Mouse (Mus musculus): Measurements from ENCODE around the gene Psmb11. TPM values are rescaled to one million over a fixed set of nuclear protein-coding genes. Genes with fewer than 3 reads are reported as not detected.

Gene Psmb11
- polyA plus RNA-seq, 1 experiment = not detected

- TF ChIP-seq GATA1 (IDR thresholded peaks at IDR 0.05; ENCODE audit: low read length) (no peak), TAL1 (IDR thresholded peaks at IDR 0.05; ENCODE audit: low read length) (no peak)
- Histone ChIP-seq H3K4me1 (ENCODE audit: control insufficient read depth) (peaks cover 12% of the 10 kb centered on the region), H3K36me3 (ENCODE audit: control insufficient read depth) (peaks cover 29% of the 10 kb centered on the region), H3K27me3 (ENCODE audit: control insufficient read depth) (no peaks in the 10 kb centered on the region), H3K4me3 (replicated peaks) (no peak overlapping the region), H3K9me3 (ENCODE audit: control insufficient read depth, low read length) (no peaks in the 10 kb centered on the region)
Measured at GRCm38 (mm10) chr14:54632252-54632651, 11.0 kb downstream of the Psmb11 start.

GRCm38 (mm10) chr14:54634182-54634581, 12.9 kb downstream of the Psmb11 start:
- TF ChIP-seq TAL1 (IDR thresholded peaks at IDR 0.05; ENCODE audit: low read length) (no peak), GATA1 (IDR thresholded peaks at IDR 0.05; ENCODE audit: low read length) (no peak)
- H3K9me3 ChIP-seq (ENCODE audit: control insufficient read depth, low read length) = no peaks in the 10 kb centered on the region
- no peak overlapping the region for H3K4me3 ChIP-seq (replicated peaks)
- peaks cover 12% of the 10 kb centered on the region for H3K4me1 ChIP-seq (ENCODE audit: control insufficient read depth)
- H3K36me3 ChIP-seq (ENCODE audit: control insufficient read depth) = peaks cover 32% of the 10 kb centered on the region
- H3K27me3 ChIP-seq (ENCODE audit: control insufficient read depth) = peaks cover 3% of the 10 kb centered on the region

DNA sequence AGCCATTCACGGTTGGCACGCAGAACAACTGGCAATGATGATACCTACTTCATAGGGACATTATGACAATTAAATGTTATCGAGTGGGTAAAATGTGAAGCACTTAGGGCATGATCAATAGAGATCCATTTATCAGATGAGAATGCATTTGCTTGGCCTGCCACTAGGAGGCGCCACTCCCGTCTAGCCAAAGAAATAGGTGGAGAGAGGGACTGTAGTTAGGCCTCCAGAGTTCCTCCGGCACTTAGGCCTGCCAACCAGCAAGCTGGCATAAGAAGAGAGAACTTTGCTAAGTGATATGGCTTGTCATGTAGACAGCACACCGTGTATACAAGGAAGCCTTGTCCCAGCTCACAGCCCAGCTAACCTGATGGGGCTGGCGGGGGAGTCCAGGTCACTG, 15.7 kb downstream of the Psmb11 start:
- Histone ChIP-seq H3K36me3 (ENCODE audit: control insufficient read depth) (peaks cover 29% of the 10 kb centered on the region), H3K9me3 (ENCODE audit: control insufficient read depth, low read length) (no peaks in the 10 kb centered on the region), H3K4me1 (ENCODE audit: control insufficient read depth) (peaks cover 15% of the 10 kb centered on the region), H3K4me3 (replicated peaks) (no peak overlapping the region), H3K27me3 (ENCODE audit: control insufficient read depth) (peaks cover 27% of the 10 kb centered on the region)
- TF ChIP-seq GATA1 (IDR thresholded peaks at IDR 0.05; ENCODE audit: low read length) = peak; percentile 35; the same call in 1 of the 2 replicates
- no peak for TF ChIP-seq TAL1 (IDR thresholded peaks at IDR 0.05; ENCODE audit: low read length)

- H3K4me1 ChIP-seq (ENCODE audit: control insufficient read depth) = peaks cover 15% of the 10 kb centered on the region
- no peak overlapping the region for H3K4me3 ChIP-seq (replicated peaks)
- H3K27me3 ChIP-seq (ENCODE audit: control insufficient read depth) = peaks cover 27% of the 10 kb centered on the region
- H3K36me3 ChIP-seq (ENCODE audit: control insufficient read depth) = peaks cover 32% of the 10 kb centered on the region
- no peaks in the 10 kb centered on the region for H3K9me3 ChIP-seq (ENCODE audit: control insufficient read depth, low read length)
- TF ChIP-seq TAL1 (IDR thresholded peaks at IDR 0.05; ENCODE audit: low read length) = no peak
- no peak for TF ChIP-seq GATA1 (IDR thresholded peaks at IDR 0.05; ENCODE audit: low read length)
Measured at GRCm38 (mm10) chr14:54638210-54638609, 17.0 kb downstream of the Psmb11 start.

- TF ChIP-seq TAL1 (IDR thresholded peaks at IDR 0.05; ENCODE audit: low read length) (no peak), GATA1 (IDR thresholded peaks at IDR 0.05; ENCODE audit: low read length) (no peak)
- H3K9me3 ChIP-seq (ENCODE audit: control insufficient read depth, low read length) = no peaks in the 10 kb centered on the region; the same call in 1 of the 2 replicates
- H3K36me3 ChIP-seq (ENCODE audit: control insufficient read depth) = peaks cover 46% of the 10 kb centered on the region
- peaks cover 27% of the 10 kb centered on the region for H3K27me3 ChIP-seq (ENCODE audit: control insufficient read depth)
- H3K4me3 ChIP-seq (replicated peaks) = no peak overlapping the region
- peaks cover 15% of the 10 kb centered on the region for H3K4me1 ChIP-seq (ENCODE audit: control insufficient read depth)
Measured at GRCm38 (mm10) chr14:54640121-54640520, 18.9 kb downstream of the Psmb11 start.

DNA sequence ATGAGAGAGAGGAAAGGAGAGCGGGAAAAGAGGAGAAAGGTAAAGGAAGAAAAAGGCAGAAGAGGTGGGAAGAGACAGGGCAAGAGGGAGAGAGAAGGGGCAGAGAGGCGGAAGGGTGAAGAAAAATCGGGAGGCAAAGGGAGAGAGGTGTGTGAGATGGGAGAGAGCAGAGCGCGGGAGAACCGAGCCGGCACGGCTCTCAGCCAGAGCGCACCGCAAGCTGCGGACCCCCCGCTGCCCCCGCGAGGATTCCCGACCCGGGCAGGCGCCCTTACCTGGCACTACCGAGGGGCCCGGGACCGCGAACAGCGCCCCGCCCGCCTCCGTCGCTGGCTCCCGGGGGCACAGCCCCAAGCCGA, 19.7 kb downstream of the Psmb11 start, which contains the start of gene Gm17606:
Gene Gm17606, plus strand, starts transcription at position 7 of the 359 bp plus-strand sequence.
- TF ChIP-seq GATA1 (IDR thresholded peaks at IDR 0.05; ENCODE audit: low read length) (no peak), TAL1 (IDR thresholded peaks at IDR 0.05; ENCODE audit: low read length) (no peak)
- no peaks in the 10 kb centered on the region; the same call in 1 of the 2 replicates for H3K9me3 ChIP-seq (ENCODE audit: control insufficient read depth, low read length)
- peaks cover 54% of the 10 kb centered on the region for H3K36me3 ChIP-seq (ENCODE audit: control insufficient read depth)
- H3K27me3 ChIP-seq (ENCODE audit: control insufficient read depth) = peaks cover 27% of the 10 kb centered on the region
- H3K4me1 ChIP-seq (ENCODE audit: control insufficient read depth) = peaks cover 15% of the 10 kb centered on the region
- peak within 1 kb of the TSS; percentile 75 for H3K4me3 ChIP-seq (replicated peaks)

DNA sequence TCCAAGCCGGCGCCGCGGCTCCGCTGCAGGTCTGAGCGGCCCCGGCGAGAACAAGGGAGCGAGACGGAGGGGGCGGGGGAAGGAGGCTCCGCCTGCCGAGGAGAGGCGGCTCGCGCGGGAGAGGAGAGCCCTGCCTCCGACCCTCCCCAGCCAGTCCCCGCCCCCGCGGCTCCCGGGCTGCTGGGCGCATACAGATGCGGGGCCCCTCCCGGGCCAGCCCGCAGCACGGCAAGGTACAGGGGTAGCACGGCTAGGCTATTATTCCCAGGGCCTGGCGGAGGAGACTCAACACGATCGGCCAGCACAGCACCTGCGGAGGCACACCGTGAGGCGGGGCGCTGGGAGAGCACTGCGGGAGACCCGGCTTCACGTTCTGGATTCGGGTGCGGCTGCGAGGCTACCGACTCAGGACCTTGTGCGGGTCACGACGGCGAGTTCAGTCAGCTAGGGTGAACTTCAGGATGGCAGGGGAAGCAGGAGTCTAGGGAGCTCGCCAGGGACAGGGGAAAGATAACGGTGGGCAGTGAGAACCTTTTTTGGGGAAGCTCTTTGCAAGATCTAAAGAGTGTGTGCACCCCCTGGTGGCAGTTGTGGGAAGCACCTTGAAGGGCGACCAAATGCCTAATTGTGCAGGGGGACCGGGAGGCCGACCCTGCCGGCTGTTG, 20.2 kb downstream of the Psmb11 start, which contains the start of gene Cdh24:
Gene Cdh24, minus strand, starts transcription at position 60 of the 665 bp plus-strand sequence.
- no peaks in the 10 kb centered on the region; the same call in 1 of the 2 replicates for H3K9me3 ChIP-seq (ENCODE audit: control insufficient read depth, low read length)
- peak within 1 kb of the TSS; percentile 75 for H3K4me3 ChIP-seq (replicated peaks)
- peaks cover 57% of the 10 kb centered on the region for H3K36me3 ChIP-seq (ENCODE audit: control insufficient read depth)
- peaks cover 27% of the 10 kb centered on the region for H3K27me3 ChIP-seq (ENCODE audit: control insufficient read depth)
- peaks cover 15% of the 10 kb centered on the region for H3K4me1 ChIP-seq (ENCODE audit: control insufficient read depth)
- no peak for TF ChIP-seq TAL1 (IDR thresholded peaks at IDR 0.05; ENCODE audit: low read length)
- TF ChIP-seq GATA1 (IDR thresholded peaks at IDR 0.05; ENCODE audit: low read length) = peak; percentile 25; the same call in 1 of the 2 replicates

- H3K4me1 ChIP-seq (ENCODE audit: control insufficient read depth) = peaks cover 15% of the 10 kb centered on the region
- no peak overlapping the region for H3K4me3 ChIP-seq (replicated peaks)
- TF ChIP-seq TAL1 (IDR thresholded peaks at IDR 0.05; ENCODE audit: low read length) (no peak), GATA1 (IDR thresholded peaks at IDR 0.05; ENCODE audit: low read length) (no peak)
- peaks cover 27% of the 10 kb centered on the region for H3K27me3 ChIP-seq (ENCODE audit: control insufficient read depth)
- H3K36me3 ChIP-seq (ENCODE audit: control insufficient read depth) = peaks cover 60% of the 10 kb centered on the region
- no peaks in the 10 kb centered on the region; the same call in 1 of the 2 replicates for H3K9me3 ChIP-seq (ENCODE audit: control insufficient read depth, low read length)
Measured at GRCm38 (mm10) chr14:54642224-54642944, 21.2 kb downstream of the Psmb11 start.

- H3K9me3 ChIP-seq (ENCODE audit: control insufficient read depth, low read length) = no peaks in the 10 kb centered on the region; the same call in 1 of the 2 replicates
- H3K36me3 ChIP-seq (ENCODE audit: control insufficient read depth) = peaks cover 64% of the 10 kb centered on the region
- H3K27me3 ChIP-seq (ENCODE audit: control insufficient read depth) = peaks cover 27% of the 10 kb centered on the region
- H3K4me3 ChIP-seq (replicated peaks) = no peak overlapping the region
- H3K4me1 ChIP-seq (ENCODE audit: control insufficient read depth) = peaks cover 15% of the 10 kb centered on the region
- TF ChIP-seq GATA1 (IDR thresholded peaks at IDR 0.05; ENCODE audit: low read length) (no peak), TAL1 (IDR thresholded peaks at IDR 0.05; ENCODE audit: low read length) (no peak)
Measured at GRCm38 (mm10) chr14:54643011-54643410, 21.8 kb downstream of the Psmb11 start.
